Mouse (Mus musculus) forebrain, embryonic 16.5 days (tissue): ENCODE results near the gene Slc35e4. TPM values are rescaled to one million over a fixed set of nuclear protein-coding genes. Genes with fewer than 3 reads are reported as not detected.

ENCODE experiments used
- ATAC-seq: fragments of 200-750 bp; cut with Nextera tagmentation; 2 replicates; pipeline ENCODE4 v1.8.0; 2017; ENCODE audit warnings: mild to moderate bottlenecking, moderate library complexity
- H3K27ac ChIP-seq: fragments of 300-500 bp; sonication (generic); 2 replicates; pipeline ENCODE4 v1.5.1; 2014; ENCODE audit warnings: low read length, control low read depth
- H3K27me3 ChIP-seq: fragments of 300-500 bp; sonication (generic); replicated peaks from 2 replicates; pipeline ENCODE4 v1.6.1; 2014; ENCODE audit warnings: low read length; ENCODE audit not compliant: control insufficient read depth, insufficient read depth
- H3K36me3 ChIP-seq: fragments of 300-500 bp; sonication (generic); 2 replicates; pipeline ENCODE4 v1.6.1; 2014; ENCODE audit not compliant: control insufficient read depth, insufficient read depth
- H3K4me1 ChIP-seq: fragments of 300-500 bp; sonication (generic); replicated peaks from 2 replicates; pipeline ENCODE4 v1.6.1; 2014; ENCODE audit warnings: low read length; ENCODE audit not compliant: control insufficient read depth, insufficient read depth
- H3K4me2 ChIP-seq: fragments of 300-500 bp; sonication (generic); 2 replicates; pipeline ENCODE4 v1.6.1; 2014; ENCODE audit warnings: mild to moderate bottlenecking, low read length, control low read depth
- H3K4me3 ChIP-seq: fragments of 300-500 bp; sonication (generic); replicated peaks from 2 replicates; pipeline ENCODE4 v1.5.1; 2014; ENCODE audit warnings: mild to moderate bottlenecking, low read length, control low read depth
- H3K9ac ChIP-seq: fragments of 300-500 bp; sonication (generic); replicated peaks from 2 replicates; pipeline ENCODE4 v1.6.1; 2014; ENCODE audit warnings: low read depth, low read length, control low read depth
- H3K9me3 ChIP-seq: fragments of 300-500 bp; sonication (generic); 2 replicates; pipeline ENCODE4 v1.6.1; 2016; ENCODE audit warnings: low read length; ENCODE audit not compliant: control insufficient read depth
- WGBS: fragments of 180-500 bp; shearing (Covaris S2); extraction: QIAGEN DNeasy Blood & Tissue Kit; methylation state at CpG from one replicate; pipeline ENCODE4 v1.1.7; 2014; 5-methylcytosine and 5-hydroxymethylcytosine counted together
- polyA plus RNA-seq: library from polyadenylated mRNA; unstranded; fragments of >200 nt; fragmentation: Nextera tagmentation; extraction: Ambion mirVana; gene quantifications from 2 replicates; pipeline ENCODE4 v1.2.1, GENCODE M21; 2015

The Slc35e4 gene
- polyA plus RNA-seq, 1 experiment from 2014 or later: 14.6 TPM

DNA sequence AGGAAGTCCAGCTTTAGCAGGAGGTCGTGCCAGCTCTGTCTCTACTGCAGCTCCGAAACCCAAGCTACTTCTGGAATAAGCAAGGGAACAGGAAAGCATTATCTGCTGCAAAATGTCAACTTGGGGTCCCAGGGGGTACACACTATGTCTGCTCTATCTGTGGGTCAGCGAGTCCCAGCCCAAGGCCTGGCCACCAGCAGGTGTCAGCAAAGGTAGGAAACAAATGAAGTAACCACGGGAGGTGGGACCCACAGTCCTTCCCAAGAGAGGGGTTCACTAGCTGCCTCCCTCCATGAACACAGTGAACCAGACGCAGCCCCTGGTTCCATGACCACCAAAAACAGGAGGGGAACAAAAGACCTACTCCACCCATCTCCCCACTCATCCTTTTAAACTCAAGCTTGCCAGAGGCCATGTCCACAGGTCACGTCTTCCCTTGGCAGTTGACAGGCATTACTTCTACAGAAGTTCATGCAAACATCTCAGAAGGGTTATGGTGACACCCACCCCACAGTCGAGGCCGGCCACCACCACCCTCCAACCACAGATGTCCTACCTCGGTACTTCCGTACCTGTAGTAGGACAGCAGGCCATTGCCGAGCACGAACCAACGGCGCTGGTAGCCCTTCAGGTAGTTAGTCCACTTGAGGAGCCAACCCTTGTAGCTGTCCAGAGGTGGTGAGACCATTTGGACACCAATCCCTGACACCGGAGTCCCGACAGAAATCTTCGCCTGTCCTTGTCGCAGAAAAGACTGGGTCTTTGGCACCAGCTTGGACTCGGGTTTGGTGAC lies 51.6 kb downstream of the Slc35e4 start:
- no peak; the same call in 1 of the 2 replicates for ATAC-seq
- Histone ChIP-seq H3K4me2 (peak overlapping the region; percentile 86), H3K9me3 (no peaks in the 10 kb centered on the region), H3K4me1 (peaks cover 13% of the 10 kb centered on the region), H3K4me3 (peak overlapping the region; percentile 61), H3K27ac (no peak overlapping the region), H3K27me3 (no peaks in the 10 kb centered on the region), H3K9ac (peak overlapping the region; percentile 72), H3K36me3 (no peaks in the 10 kb centered on the region)
- 73% methylated on average over 19 of the region's 19 CpGs for WGBS

DNA sequence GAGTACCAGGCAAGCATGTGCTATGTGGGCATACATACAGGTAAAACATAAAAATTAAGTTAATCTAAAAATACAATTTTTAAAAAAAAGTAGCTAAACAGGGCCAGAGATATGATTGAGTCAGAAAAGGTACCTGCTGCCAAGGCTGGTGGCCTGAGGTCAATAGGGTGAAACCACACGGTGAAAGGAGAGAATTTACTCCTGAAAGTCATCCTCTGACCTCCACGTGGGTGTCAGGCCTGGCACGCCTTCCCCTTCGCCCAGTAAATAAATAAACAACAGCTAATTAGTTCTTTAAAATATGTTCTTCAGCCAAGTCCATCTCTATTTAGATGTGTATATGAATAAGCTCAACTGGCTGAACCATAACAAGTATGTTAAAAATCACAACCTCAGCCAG lies 54.1 kb downstream of the Slc35e4 start:
- 85% methylated on average over 4 of the region's 4 CpGs for WGBS
- Histone ChIP-seq H3K9me3 (no peaks in the 10 kb centered on the region), H3K4me2 (no peak overlapping the region), H3K9ac (no peak overlapping the region), H3K36me3 (no peaks in the 10 kb centered on the region), H3K27ac (no peak overlapping the region), H3K4me3 (no peak overlapping the region), H3K27me3 (no peaks in the 10 kb centered on the region), H3K4me1 (peaks cover 13% of the 10 kb centered on the region)
- no peak for ATAC-seq

DNA sequence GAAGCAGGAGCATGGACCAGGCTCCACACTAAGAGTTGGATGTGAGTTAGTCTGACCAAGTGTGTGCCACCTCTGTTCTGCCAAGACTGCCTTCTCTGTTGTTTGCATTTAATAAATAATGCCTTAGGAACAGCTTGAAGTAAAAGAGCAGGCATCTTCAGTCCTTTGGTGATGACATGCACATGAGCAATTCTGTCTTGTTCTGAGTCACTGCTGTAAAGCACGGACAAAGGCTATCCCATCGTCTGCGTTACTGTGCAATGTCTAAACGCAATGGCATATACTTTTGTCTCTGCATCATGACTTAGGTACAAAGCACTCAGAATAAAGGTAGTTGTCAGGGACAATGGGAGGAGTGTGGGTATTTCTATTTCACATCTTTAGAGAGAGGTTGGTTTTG lies 54.7 kb downstream of the Slc35e4 start:
- 88% methylated on average over 4 of the region's 4 CpGs for WGBS
- Histone ChIP-seq H3K27ac (no peak overlapping the region), H3K36me3 (no peaks in the 10 kb centered on the region), H3K9me3 (no peaks in the 10 kb centered on the region), H3K27me3 (no peaks in the 10 kb centered on the region), H3K4me2 (no peak overlapping the region), H3K9ac (no peak overlapping the region), H3K4me3 (no peak overlapping the region), H3K4me1 (peaks cover 13% of the 10 kb centered on the region)
- no peak for ATAC-seq

DNA sequence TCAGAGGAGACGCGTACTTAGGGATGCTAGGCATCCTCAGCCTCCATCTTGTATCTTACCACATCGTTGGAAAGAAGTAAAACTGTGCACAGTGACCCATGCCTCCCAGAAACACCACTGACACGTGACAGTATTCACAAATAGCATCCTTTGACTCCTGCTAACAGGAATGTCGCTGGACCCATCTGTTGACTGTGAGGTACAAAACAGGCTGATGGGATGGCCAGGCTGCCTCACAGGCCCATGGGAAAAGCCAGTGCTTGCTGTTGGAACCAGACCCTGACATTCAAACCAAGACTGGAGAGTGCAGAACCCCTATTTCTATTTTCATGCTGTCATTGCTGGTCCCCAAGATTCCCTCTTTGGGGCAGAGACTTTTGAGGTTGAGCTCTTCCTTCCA lies 56.6 kb downstream of the Slc35e4 start:
- WGBS: 79% methylated on average over 5 of the region's 5 CpGs
- H3K9me3 ChIP-seq: no peaks in the 10 kb centered on the region
- no peak overlapping the region for H3K4me3 ChIP-seq
- no peaks in the 10 kb centered on the region for H3K36me3 ChIP-seq
- peaks cover 12% of the 10 kb centered on the region for H3K4me1 ChIP-seq
- H3K4me2 ChIP-seq: no peak overlapping the region
- no peak overlapping the region for H3K9ac ChIP-seq
- H3K27me3 ChIP-seq: no peaks in the 10 kb centered on the region
- no peak for ATAC-seq
- no peak overlapping the region for H3K27ac ChIP-seq

Other genes starting within 250 kb of the Slc35e4 start
- 11.8 and 19.5 TPM in 2 replicates for gene Osbp2, start 50.8 kb downstream of the Slc35e4 start, polyA plus RNA-seq
- gene 4921536K21Rik, start 19.6 kb downstream of the Slc35e4 start, polyA plus RNA-seq: 0.54 and 0.63 TPM in 2 replicates
- gene Dusp18, start 19.4 kb downstream of the Slc35e4 start, polyA plus RNA-seq: 42.4 and 46.0 TPM in 2 replicates
- 14.8 and 17.3 TPM in 2 replicates for gene Tcn2, start 17.5 kb upstream of the Slc35e4 start, polyA plus RNA-seq
- 73.4 and 75.5 TPM in 2 replicates for gene Pes1, start 49.3 kb upstream of the Slc35e4 start, polyA plus RNA-seq
- gene 4930556J24Rik, start 62.1 kb upstream of the Slc35e4 start, polyA plus RNA-seq: 0.21 and 0.30 TPM in 2 replicates
- 1.6 and 2.6 TPM in 2 replicates for gene Gal3st1, start 69.0 kb upstream of the Slc35e4 start, polyA plus RNA-seq
- not detected in 2 replicates for gene Sec14l4, start 116.8 kb upstream of the Slc35e4 start, polyA plus RNA-seq
- 1.2 and 2.8 TPM in 2 replicates for gene Sec14l3, start 150.2 kb upstream of the Slc35e4 start, polyA plus RNA-seq
- 8.8 and 10.3 TPM in 2 replicates for gene Mtfp1, start 180.8 kb upstream of the Slc35e4 start, polyA plus RNA-seq
- gene Sec14l2, start 208.8 kb upstream of the Slc35e4 start, polyA plus RNA-seq: 1.6 and 1.7 TPM in 2 replicates
- gene Rnf215, start 220.5 kb upstream of the Slc35e4 start, polyA plus RNA-seq: 51.7 and 52.6 TPM in 2 replicates
- gene Ccdc157, start 245.6 kb upstream of the Slc35e4 start, polyA plus RNA-seq: 6.7 and 8.0 TPM in 2 replicates
- 59.4 and 60.6 TPM in 2 replicates for gene Sf3a1, start 245.7 kb upstream of the Slc35e4 start, polyA plus RNA-seq